Mouse (Mus musculus) forebrain, postnatal 0 days (tissue): ENCODE measurements around the gene Hmx1. TPM values are rescaled to one million over a fixed set of nuclear protein-coding genes. Genes with fewer than 3 reads are reported as not detected.

Experiments
- ATAC-seq: fragments of 200-750 bp; cut with Nextera tagmentation; 2 replicates; pipeline ENCODE4 v1.8.0; 2017; ENCODE audit warnings: mild to moderate bottlenecking, moderate library complexity
- DNase-seq: peaks from one replicate; pipeline ENCODE4 v3.0.0-alpha.2; 2015
- H3K27ac ChIP-seq: fragments of 300-500 bp; sonication (generic); 2 replicates; pipeline ENCODE4 v1.5.1; 2014; ENCODE audit warnings: low read depth, mild to moderate bottlenecking, antibody characterized with exemption, low read length, moderate library complexity, mixed read lengths
- H3K27me3 ChIP-seq: fragments of 300-500 bp; sonication (generic); 2 replicates; pipeline ENCODE4 v1.6.1; 2014; ENCODE audit warnings: mild to moderate bottlenecking, low read length, mixed read lengths; ENCODE audit not compliant: insufficient read depth
- H3K36me3 ChIP-seq: fragments of 300-500 bp; sonication (generic); 2 replicates; pipeline ENCODE4 v1.6.1; 2014; ENCODE audit warnings: mild to moderate bottlenecking, moderate library complexity; ENCODE audit not compliant: insufficient read depth
- H3K4me1 ChIP-seq: fragments of 300-500 bp; sonication (generic); 2 replicates; pipeline ENCODE4 v1.6.1; 2014; ENCODE audit warnings: antibody characterized with exemption; ENCODE audit not compliant: insufficient read depth
- H3K4me2 ChIP-seq: fragments of 300-500 bp; sonication (generic); 2 replicates; pipeline ENCODE4 v1.6.1; 2014; ENCODE audit warnings: low read depth, mild to moderate bottlenecking, moderate library complexity
- H3K4me3 ChIP-seq: fragments of 300-500 bp; sonication (generic); 2 replicates; pipeline ENCODE4 v1.5.1; 2014; ENCODE audit warnings: low read depth, low read length, mixed read lengths
- H3K9ac ChIP-seq: fragments of 300-500 bp; sonication (generic); 2 replicates; pipeline ENCODE4 v1.6.1; 2014; ENCODE audit warnings: mild to moderate bottlenecking
- H3K9me3 ChIP-seq: fragments of 300-500 bp; sonication (generic); 2 replicates; pipeline ENCODE4 v1.6.1; 2016; ENCODE audit warnings: low read length
- CTCF ChIP-seq: sonication (generic); IDR thresholded peaks from 2 replicates; pipeline ENCODE4 v1.5.1; 2016; ENCODE audit warnings: antibody characterized with exemption, control low read depth, low read depth
- WGBS: fragments of 180-500 bp; shearing (Covaris S2); extraction: QIAGEN DNeasy Blood & Tissue Kit; methylation state at CpG from one replicate; pipeline ENCODE4 v1.1.7; 2014; 5-methylcytosine and 5-hydroxymethylcytosine counted together
- polyA plus RNA-seq: library from polyadenylated mRNA; unstranded; fragments of >200 nt; fragmentation: Nextera tagmentation; extraction: Ambion mirVana; gene quantifications from 2 replicates; pipeline ENCODE4 v1.2.1, GENCODE M21; 2015
- total RNA-seq: library from RNA; depleted of rRNA; stranded (reverse); fragments of >200 nt; gene quantifications from 2 replicates; pipeline ENCODE4 v1.2.3, GENCODE M21; 2014

Gene Hmx1
- total and polyA plus RNA-seq, 2 experiments from 2014 or later: 1.1 TPM; not detected in 1

DNA sequence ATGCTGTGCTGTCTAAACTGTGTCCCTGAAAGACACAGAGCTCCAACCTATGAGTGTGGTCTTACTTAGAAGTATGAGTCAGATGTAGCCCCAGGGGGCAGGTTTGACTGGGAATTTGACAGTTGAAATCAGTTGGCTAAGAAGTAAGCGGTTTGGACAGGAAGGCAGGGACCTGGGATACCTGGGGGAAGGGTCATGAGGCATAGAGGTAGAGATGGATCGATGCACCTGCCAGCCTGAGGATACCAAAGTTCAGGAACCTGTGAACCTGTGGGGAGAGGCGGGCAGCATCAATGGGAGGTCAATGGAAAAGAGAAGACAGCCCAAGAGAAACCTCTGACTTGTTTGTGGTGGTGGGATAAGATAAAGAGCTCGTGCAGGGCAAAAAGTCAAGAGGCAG is 32.7 kb downstream of the Hmx1 start:
- H3K4me1 ChIP-seq: no peaks in the 10 kb centered on the region
- ATAC-seq: no peak
- WGBS: 83% methylated on average over 4 of the region's 4 CpGs
- no peak overlapping the region for H3K4me3 ChIP-seq
- no peaks in the 10 kb centered on the region for H3K27me3 ChIP-seq
- no peak overlapping the region for H3K27ac ChIP-seq
- DNase-seq: no peak
- no peak overlapping the region for H3K9ac ChIP-seq
- no peak overlapping the region for H3K4me2 ChIP-seq
- TF ChIP-seq CTCF: no peak
- no peaks in the 10 kb centered on the region for H3K9me3 ChIP-seq
- H3K36me3 ChIP-seq: no peaks in the 10 kb centered on the region

DNA sequence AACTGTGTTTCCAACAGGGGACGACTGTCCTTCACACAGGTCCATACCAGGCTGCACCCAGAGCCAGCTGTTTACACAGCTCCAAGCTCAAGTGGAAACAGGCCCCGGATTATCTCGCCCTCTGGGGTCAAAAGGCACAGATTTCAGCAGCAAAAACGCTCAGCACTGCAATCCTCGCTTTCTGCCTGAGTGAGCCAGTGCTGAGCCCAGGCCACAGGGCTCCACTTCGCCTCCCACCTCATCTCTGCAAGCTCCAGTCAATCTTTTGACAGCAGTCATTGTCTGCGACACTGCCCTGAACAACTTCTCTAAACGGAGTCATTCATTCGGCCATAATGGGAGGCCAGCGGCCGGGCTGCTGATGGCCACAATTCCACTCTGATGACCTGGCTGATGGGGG is 36.3 kb downstream of the Hmx1 start:
- H3K36me3 ChIP-seq: no peaks in the 10 kb centered on the region
- 10% methylated on average over 11 of the region's 11 CpGs for WGBS
- TF ChIP-seq CTCF: no peak
- H3K27me3 ChIP-seq: no peaks in the 10 kb centered on the region
- H3K9ac ChIP-seq: no peak overlapping the region
- no peak overlapping the region for H3K4me3 ChIP-seq
- ATAC-seq (no peak), DNase-seq (no peak)
- H3K9me3 ChIP-seq: no peaks in the 10 kb centered on the region
- no peak overlapping the region for H3K4me2 ChIP-seq
- no peaks in the 10 kb centered on the region for H3K4me1 ChIP-seq
- no peak overlapping the region for H3K27ac ChIP-seq

DNA sequence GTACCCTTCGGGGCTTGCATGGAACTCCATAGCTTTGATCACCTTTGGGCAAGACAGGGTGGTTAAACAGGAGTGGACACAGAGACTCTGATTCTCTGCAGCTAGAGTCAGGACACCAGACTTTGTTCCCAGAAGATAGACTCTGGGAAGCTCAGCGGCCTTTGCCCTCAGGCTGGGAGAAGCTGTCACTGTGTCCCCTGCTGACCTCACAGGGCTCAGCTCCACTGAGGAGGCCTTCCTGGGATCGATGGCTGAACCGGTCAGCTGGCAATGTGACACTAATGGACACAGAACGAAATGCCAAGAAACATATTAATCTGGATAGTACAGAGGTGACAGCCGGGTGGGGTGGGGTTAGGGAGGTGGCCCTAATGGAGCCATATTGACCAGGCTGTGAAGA is 39.0 kb downstream of the Hmx1 start:
- WGBS: 86% methylated on average over 6 of the region's 6 CpGs
- Histone ChIP-seq H3K4me3 (no peak overlapping the region), H3K4me1 (no peaks in the 10 kb centered on the region), H3K4me2 (no peak overlapping the region), H3K27me3 (no peaks in the 10 kb centered on the region), H3K27ac (no peak overlapping the region), H3K36me3 (no peaks in the 10 kb centered on the region), H3K9ac (no peak overlapping the region), H3K9me3 (no peaks in the 10 kb centered on the region)
- DNase-seq (no peak), ATAC-seq (no peak)
- TF ChIP-seq CTCF: no peak

DNA sequence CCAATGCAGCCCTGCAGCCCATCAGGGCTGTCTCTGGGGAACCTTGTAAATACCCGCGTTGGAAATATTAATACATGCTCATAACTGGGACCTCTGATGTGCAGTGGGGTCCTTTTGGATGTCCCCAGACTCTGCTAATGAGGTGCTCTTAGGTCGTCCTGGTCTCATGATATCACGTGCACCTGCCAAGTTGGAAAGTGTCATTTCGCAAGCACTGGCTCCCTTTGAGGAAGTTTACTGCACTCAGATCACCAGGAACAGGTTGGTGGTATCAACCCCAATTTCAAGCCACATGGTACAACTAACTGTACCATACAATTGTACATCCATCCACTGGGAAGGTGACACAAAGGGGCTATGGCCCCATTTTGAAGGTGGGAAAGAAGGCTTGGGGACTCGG is 39.5 kb downstream of the Hmx1 start:
- H3K4me1 ChIP-seq: no peaks in the 10 kb centered on the region
- H3K4me3 ChIP-seq: no peak overlapping the region
- no peak for ATAC-seq
- DNase-seq: no peak
- no peak overlapping the region for H3K9ac ChIP-seq
- no peaks in the 10 kb centered on the region for H3K27me3 ChIP-seq
- H3K9me3 ChIP-seq: no peaks in the 10 kb centered on the region
- H3K36me3 ChIP-seq: no peaks in the 10 kb centered on the region
- TF ChIP-seq CTCF: no peak
- H3K4me2 ChIP-seq: no peak overlapping the region
- no peak overlapping the region for H3K27ac ChIP-seq
- WGBS: 87% methylated on average over 6 of the region's 6 CpGs

DNA sequence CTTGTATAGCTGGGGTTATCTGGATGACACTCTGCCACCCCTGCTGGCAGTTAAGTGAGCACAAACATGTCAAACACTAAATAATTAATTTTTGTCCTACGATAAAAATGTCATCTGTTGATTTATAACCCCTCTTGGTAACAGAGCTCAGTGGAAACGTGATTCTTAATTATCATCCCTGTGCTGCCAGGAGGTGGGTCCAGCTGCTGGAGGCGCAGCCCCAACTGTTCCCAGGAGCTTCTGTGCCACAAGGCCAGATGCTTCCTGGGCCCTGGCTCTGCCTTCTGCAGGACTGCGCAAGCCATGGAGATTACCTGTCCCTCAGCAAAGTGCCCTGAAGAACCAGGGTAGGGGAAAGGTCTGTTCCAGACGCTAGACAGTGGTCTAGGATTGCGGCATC is 43.2 kb downstream of the Hmx1 start:
- H3K4me2 ChIP-seq: no peak overlapping the region
- DNase-seq: no peak
- no peaks in the 10 kb centered on the region for H3K4me1 ChIP-seq
- no peaks in the 10 kb centered on the region for H3K9me3 ChIP-seq
- ATAC-seq: no peak
- H3K36me3 ChIP-seq: no peaks in the 10 kb centered on the region
- TF ChIP-seq CTCF: no peak
- no peak overlapping the region for H3K27ac ChIP-seq
- WGBS: 81% methylated on average over 6 of the region's 6 CpGs
- no peak overlapping the region for H3K4me3 ChIP-seq
- no peak overlapping the region for H3K9ac ChIP-seq
- no peaks in the 10 kb centered on the region for H3K27me3 ChIP-seq

DNA sequence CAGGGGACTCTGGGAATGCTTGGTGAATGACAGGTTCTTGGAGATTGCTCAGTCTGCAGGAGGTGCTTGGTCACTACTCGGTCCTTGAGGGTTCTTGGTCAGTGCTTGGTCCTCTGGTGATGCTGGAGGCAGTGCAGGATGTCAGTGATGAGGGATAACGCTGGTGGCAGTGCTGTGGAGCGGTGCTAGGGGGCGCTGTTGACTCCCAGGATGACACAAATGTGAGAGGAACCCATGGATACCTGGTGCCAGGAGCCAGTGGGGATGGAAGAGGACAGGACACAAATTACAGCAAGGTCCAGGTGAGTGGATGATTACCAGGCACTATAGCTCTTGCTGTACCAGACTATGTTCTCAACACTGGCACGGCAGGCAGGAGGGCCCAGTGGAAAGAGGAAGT is 45.1 kb downstream of the Hmx1 start:
- H3K27me3 ChIP-seq: no peaks in the 10 kb centered on the region
- no peak overlapping the region for H3K27ac ChIP-seq
- H3K36me3 ChIP-seq: no peaks in the 10 kb centered on the region
- no peaks in the 10 kb centered on the region for H3K9me3 ChIP-seq
- 47% methylated on average over 5 of the region's 5 CpGs for WGBS
- no peak for DNase-seq
- no peak overlapping the region for H3K4me3 ChIP-seq
- no peak overlapping the region for H3K4me2 ChIP-seq
- H3K9ac ChIP-seq: no peak overlapping the region
- peak; percentile 37 for TF ChIP-seq CTCF
- no peak for ATAC-seq
- no peaks in the 10 kb centered on the region for H3K4me1 ChIP-seq

DNA sequence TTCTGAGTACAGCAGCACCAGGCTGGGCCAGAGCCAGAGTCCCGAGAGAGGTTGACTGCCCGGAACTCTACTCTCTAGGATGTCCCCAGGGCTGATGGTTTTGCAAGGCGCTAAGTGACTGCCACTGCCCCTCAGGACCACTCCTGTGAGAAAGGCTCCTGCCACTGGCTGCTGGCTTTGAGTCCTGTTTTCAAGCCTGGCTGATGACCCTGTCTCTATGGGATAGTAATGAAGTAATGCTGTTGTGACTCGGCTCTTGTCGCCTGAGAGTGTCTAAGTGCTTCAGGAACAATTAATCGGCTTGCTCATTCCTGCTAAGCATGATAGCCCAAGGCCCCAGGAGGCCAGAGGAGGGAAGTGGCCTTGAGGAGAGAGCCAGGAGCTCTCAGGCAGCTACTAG is 45.8 kb downstream of the Hmx1 start:
- no peak for TF ChIP-seq CTCF
- Histone ChIP-seq H3K27ac (no peak overlapping the region), H3K4me2 (no peak overlapping the region), H3K36me3 (no peaks in the 10 kb centered on the region), H3K9me3 (no peaks in the 10 kb centered on the region), H3K4me3 (no peak overlapping the region), H3K9ac (no peak overlapping the region), H3K4me1 (no peaks in the 10 kb centered on the region), H3K27me3 (no peaks in the 10 kb centered on the region)
- ATAC-seq (no peak), DNase-seq (no peak)
- WGBS: 70% methylated on average over 6 of the region's 6 CpGs

DNA sequence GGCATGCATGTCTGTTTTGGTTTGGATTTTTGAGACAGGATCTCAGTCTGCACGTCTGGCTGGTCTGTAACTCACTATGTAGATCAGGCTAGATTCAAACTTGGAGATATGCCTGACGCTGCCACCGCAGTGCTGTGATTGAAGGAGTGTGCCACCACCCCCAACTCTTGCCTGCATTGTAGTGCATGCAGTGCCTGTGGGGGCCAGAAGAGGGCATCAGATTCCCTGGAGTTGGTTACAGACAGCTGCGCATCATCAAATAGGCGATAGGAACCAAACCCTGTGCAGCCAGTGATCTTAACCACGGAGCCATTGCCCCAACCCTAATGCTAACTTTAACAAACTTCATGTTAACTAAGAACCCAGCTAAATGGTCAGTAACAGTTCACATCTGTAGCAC is 49.9 kb downstream of the Hmx1 start:
- H3K36me3 ChIP-seq: no peaks in the 10 kb centered on the region

More for the DNA sequence above, 49.9 kb downstream of the Hmx1 start:
- Histone ChIP-seq H3K4me2 (no peak overlapping the region), H3K4me1 (no peaks in the 10 kb centered on the region), H3K9me3 (no peaks in the 10 kb centered on the region), H3K9ac (no peak overlapping the region), H3K27ac (no peak overlapping the region), H3K27me3 (no peaks in the 10 kb centered on the region), H3K4me3 (no peak overlapping the region)
- DNase-seq: no peak
- TF ChIP-seq CTCF: no peak
- 85% methylated on average over 6 of the region's 6 CpGs for WGBS
- no peak for ATAC-seq
